Mouse (Mus musculus) embryonic facial prominence, embryonic 12.5 days (tissue): ENCODE results near the gene Rab27a. TPM values are rescaled to one million over a fixed set of nuclear protein-coding genes. Genes with fewer than 3 reads are reported as not detected.
A peak's percentile ranks its signal among the peaks of the same experiment; 100 is the strongest.

Source experiments
- ATAC-seq: fragments of 200-750 bp; cut with Nextera tagmentation; 2 replicates; pipeline ENCODE4 v1.8.0; 2017; ENCODE audit not compliant: insufficient number of reproducible peaks, insufficient read depth, low FRiP score, low TSS enrichment
- H3K27ac ChIP-seq: fragments of 300-500 bp; sonication (generic); 2 replicates; pipeline ENCODE4 v1.5.1; 2016; ENCODE audit warnings: mild to moderate bottlenecking
- H3K27me3 ChIP-seq: fragments of 300-500 bp; sonication (generic); 2 replicates; pipeline ENCODE4 v1.6.1; 2016; ENCODE audit warnings: mild to moderate bottlenecking, moderate library complexity
- H3K36me3 ChIP-seq: fragments of 300-500 bp; sonication (generic); 2 replicates; pipeline ENCODE4 v1.6.1; 2016; ENCODE audit warnings: mild to moderate bottlenecking
- H3K4me1 ChIP-seq: fragments of 300-500 bp; sonication (generic); 2 replicates; pipeline ENCODE4 v1.6.1; 2016
- H3K4me2 ChIP-seq: fragments of 300-500 bp; sonication (generic); replicated peaks from 2 replicates; pipeline ENCODE4 v1.6.1; 2016; ENCODE audit warnings: mild to moderate bottlenecking, moderate library complexity
- H3K4me3 ChIP-seq: fragments of 300-500 bp; sonication (generic); 2 replicates; pipeline ENCODE4 v1.5.1; 2016; ENCODE audit warnings: mild to moderate bottlenecking
- H3K9ac ChIP-seq: fragments of 300-500 bp; sonication (generic); 2 replicates; pipeline ENCODE4 v1.6.1; 2016; ENCODE audit warnings: mild to moderate bottlenecking, moderate library complexity
- H3K9me3 ChIP-seq: fragments of 300-500 bp; sonication (generic); 2 replicates; pipeline ENCODE4 v1.6.1; 2016; ENCODE audit warnings: mild to moderate bottlenecking, moderate library complexity
- WGBS: fragments of 180-500 bp; shearing (Covaris S2); methylation state at CpG from one replicate; pipeline ENCODE4 v1.1.7; 2016; 5-methylcytosine and 5-hydroxymethylcytosine counted together
- microRNA-seq: library from miRNA; unstranded; fragments of <30 nt; microRNA quantifications from one replicate; pipeline ENCODE4, GENCODE M21; 2017
- polyA plus RNA-seq: library from polyadenylated mRNA; unstranded; fragments of >200 nt; fragmentation: Nextera tagmentation; extraction: Ambion mirVana; gene quantifications from 2 replicates; pipeline ENCODE4 v1.2.1, GENCODE M21; 2016

The Rab27a gene
- polyA plus RNA-seq, 1 experiment from 2014 or later = 8.9 TPM

GRCm38 (mm10) chr9:73127457-73127856 is 82.8 kb downstream of the Rab27a start:
- H3K9ac ChIP-seq = no peak overlapping the region
- no peak overlapping the region for H3K4me2 ChIP-seq
- WGBS = 47% methylated on average over 2 of the region's 2 CpGs
- no peaks in the 10 kb centered on the region for H3K27me3 ChIP-seq
- no peak overlapping the region for H3K27ac ChIP-seq
- H3K36me3 ChIP-seq = peaks cover 54% of the 10 kb centered on the region
- ATAC-seq = no peak
- no peak overlapping the region for H3K4me3 ChIP-seq
- no peaks in the 10 kb centered on the region for H3K9me3 ChIP-seq
- H3K4me1 ChIP-seq = no peaks in the 10 kb centered on the region

GRCm38 (mm10) chr9:73129875-73130274 is 85.2 kb downstream of the Rab27a start:
- Histone ChIP-seq H3K9me3 (no peaks in the 10 kb centered on the region), H3K9ac (no peak overlapping the region), H3K27me3 (no peaks in the 10 kb centered on the region), H3K4me3 (no peak overlapping the region), H3K4me2 (no peak overlapping the region), H3K36me3 (peaks cover 39% of the 10 kb centered on the region), H3K27ac (no peak overlapping the region), H3K4me1 (no peaks in the 10 kb centered on the region)
- 74% methylated on average over 8 of the region's 8 CpGs for WGBS
- ATAC-seq = no peak

- ATAC-seq = no peak
- no peaks in the 10 kb centered on the region for H3K9me3 ChIP-seq
- no peak overlapping the region for H3K27ac ChIP-seq
- H3K9ac ChIP-seq = no peak overlapping the region
- H3K4me2 ChIP-seq = no peak overlapping the region
- H3K36me3 ChIP-seq = peaks cover 33% of the 10 kb centered on the region
- H3K27me3 ChIP-seq = no peaks in the 10 kb centered on the region
- no peaks in the 10 kb centered on the region for H3K4me1 ChIP-seq
- WGBS = 84% methylated on average over 4 of the region's 4 CpGs
- H3K4me3 ChIP-seq = no peak overlapping the region
Observed at GRCm38 (mm10) chr9:73130529-73130928, 85.9 kb downstream of the Rab27a start.

GRCm38 (mm10) chr9:73137341-73137886 is 92.8 kb downstream of the Rab27a start:
- H3K4me1 ChIP-seq = no peaks in the 10 kb centered on the region
- no peaks in the 10 kb centered on the region for H3K27me3 ChIP-seq
- H3K4me3 ChIP-seq = no peak overlapping the region
- peak; percentile 64; the same call in 1 of the 2 replicates for ATAC-seq
- H3K9me3 ChIP-seq = no peaks in the 10 kb centered on the region
- WGBS = 65% methylated on average over 11 of the region's 11 CpGs
- H3K9ac ChIP-seq = no peak overlapping the region
- H3K4me2 ChIP-seq = no peak overlapping the region
- no peaks in the 10 kb centered on the region for H3K36me3 ChIP-seq
- H3K27ac ChIP-seq = no peak overlapping the region

Small RNAs within 50 kb of the gene (microRNA-seq; reads per million reads assigned to microRNA genes)
- not detected for gene Gm27353

Other genes with a start within 250 kb of the Rab27a start
- gene Prtg, start 238.0 kb upstream of the Rab27a start, polyA plus RNA-seq = 1.8 and 2.1 TPM in 2 replicates
- gene Pygo1, start 119.2 kb upstream of the Rab27a start, polyA plus RNA-seq = 11.7 TPM in 2 replicates
- 1.5 and 1.8 TPM in 2 replicates for gene Dyx1c1, start 86.1 kb upstream of the Rab27a start, polyA plus RNA-seq
- gene Gm44503, start 86.0 kb upstream of the Rab27a start, polyA plus RNA-seq = not detected in 2 replicates
- 13.6 and 13.8 TPM in 2 replicates for gene Ccpg1os, start 59.5 kb upstream of the Rab27a start, polyA plus RNA-seq
- gene Ccpg1, start 59.4 kb upstream of the Rab27a start, polyA plus RNA-seq = 22.3 and 24.9 TPM in 2 replicates
- gene Pigb, start 4.5 kb upstream of the Rab27a start, polyA plus RNA-seq = 13.5 and 14.7 TPM in 2 replicates
- gene Khdc3, start 57.0 kb downstream of the Rab27a start, polyA plus RNA-seq = 0.20 TPM in 1 of 2 replicates, not detected in the other
- not detected in 2 replicates for gene Gm20509, start 57.6 kb downstream of the Rab27a start, polyA plus RNA-seq
- gene Rsl24d1, start 68.6 kb downstream of the Rab27a start, polyA plus RNA-seq = 140 and 143 TPM in 2 replicates